Mouse (Mus musculus) bone marrow, adult 2 months (tissue): ENCODE data around the gene 4931406C07Rik.

ENCODE experiments used
- CTCF ChIP-seq: fragments of 200-500 bp; IDR thresholded peaks from 2 replicates; pipeline ENCODE4 v1.5.1; 2011; ENCODE audit warnings: low read length, control low read depth; ENCODE audit not compliant: control insufficient read depth, insufficient read depth
- POLR2A ChIP-seq: fragments of 200-500 bp; IDR thresholded peaks from 2 replicates; pipeline ENCODE4 v1.6.1; 2011; ENCODE audit warnings: low read depth, mild to moderate bottlenecking, control low read depth, low read length, borderline replicate concordance; ENCODE audit not compliant: control insufficient read depth

- TF ChIP-seq CTCF, result no peak
- no peak for TF ChIP-seq POLR2A
Measured at GRCm38 (mm10) chr9:15240863-15241595, 65.2 kb downstream of the 4931406C07Rik start.
